Mouse (Mus musculus): ENCODE results near the gene Cldn7. TPM values are rescaled to one million over a fixed set of nuclear protein-coding genes. Genes with fewer than 3 reads are reported as not detected.

Cldn7 gene
- total RNA-seq, 1 experiment: 24.9 TPM

- peaks cover 0 to 1% of the 10 kb centered on the region in 2 experiments; a peak in 1 of 4 replicates for H3K4me1 ChIP-seq (ENCODE audit: control insufficient read depth in 2 of 2, insufficient read depth in 2 of 2, low read length in 2 of 2, poor library complexity in 1 of 2)
- H3K4me3 ChIP-seq (ENCODE audit: insufficient read depth in 1 of 2, low read depth in 1 of 2, low read length in 2 of 2, poor library complexity in 1 of 2, severe bottlenecking in 1 of 2): peak overlapping the region; percentile 61 to 85
- H3K27ac ChIP-seq (ENCODE audit: insufficient read depth, low read depth, low read length, poor library complexity, severe bottlenecking): no peak overlapping the region; the same call in 1 of the 2 replicates
- peak overlapping the region; percentile 92 for H3K9ac ChIP-seq (ENCODE audit: insufficient read depth, low read depth, low read length, poor library complexity, severe bottlenecking)
- no peak for DNase-seq (ENCODE audit: low read depth, low spot score)
- H3K9me3 ChIP-seq (ENCODE audit: control insufficient read depth, insufficient read depth, low read depth, low read length): no peaks in the 10 kb centered on the region
- peaks cover 6% of the 10 kb centered on the region for H3K36me3 ChIP-seq (ENCODE audit: control insufficient read depth, insufficient read depth, low read length, poor library complexity, severe bottlenecking)
- no peak for TF ChIP-seq HCFC1 (IDR thresholded peaks at IDR 0.05; ENCODE audit: borderline replicate concordance, insufficient read depth, low read length)
- no peak for TF ChIP-seq CHD2 (IDR thresholded peaks at IDR 0.05; ENCODE audit: low read depth, low read length)
- no peak for TF ChIP-seq MAFK (IDR thresholded peaks at IDR 0.05; ENCODE audit: insufficient read depth, low read depth, low read length)
- in situ Hi-C loops (cut with MboI; ENCODE audit: low sequenced_read_pairs in 2 of 2, unreplicated experiment in 2 of 2): no loop called here
These were observed 27.1 kb downstream of the Cldn7 start for GRCm38 (mm10) chr11:69991711-69992110.

- no peak for DNase-seq (ENCODE audit: low read depth, low spot score)
- H3K36me3 ChIP-seq (ENCODE audit: control insufficient read depth, insufficient read depth, low read length, poor library complexity, severe bottlenecking): peaks cover 6% of the 10 kb centered on the region
- H3K9ac ChIP-seq (ENCODE audit: insufficient read depth, low read depth, low read length, poor library complexity, severe bottlenecking): no peak overlapping the region
- TF ChIP-seq HCFC1 (IDR thresholded peaks at IDR 0.05; ENCODE audit: borderline replicate concordance, insufficient read depth, low read length) (no peak), ZC3H11A (IDR thresholded peaks at IDR 0.05; ENCODE audit: borderline replicate concordance, low read depth, low read length) (no peak), MAFK (IDR thresholded peaks at IDR 0.05; ENCODE audit: insufficient read depth, low read depth, low read length) (no peak), ZNF384 (IDR thresholded peaks at IDR 0.05; ENCODE audit: low read depth, low read length) (no peak), CHD2 (IDR thresholded peaks at IDR 0.05; ENCODE audit: low read depth, low read length) (no peak)
- no peaks in the 10 kb centered on the region for H3K9me3 ChIP-seq (ENCODE audit: control insufficient read depth, insufficient read depth, low read depth, low read length)
- in situ Hi-C loops (cut with MboI; ENCODE audit: low sequenced_read_pairs in 2 of 2, unreplicated experiment in 2 of 2): no loop called here
- no peak overlapping the region; a peak in 1 of 4 replicates for H3K4me3 ChIP-seq (ENCODE audit: insufficient read depth in 1 of 2, low read depth in 1 of 2, low read length in 2 of 2, poor library complexity in 1 of 2, severe bottlenecking in 1 of 2)
- H3K4me1 ChIP-seq (ENCODE audit: control insufficient read depth in 2 of 2, insufficient read depth in 2 of 2, low read length in 2 of 2, poor library complexity in 1 of 2): peaks cover under 1 to 1% of the 10 kb centered on the region in 2 experiments; a peak in 2 of 4 replicates
- H3K27ac ChIP-seq (ENCODE audit: insufficient read depth, low read depth, low read length, poor library complexity, severe bottlenecking): no peak overlapping the region
These were observed 27.8 kb downstream of the Cldn7 start for GRCm38 (mm10) chr11:69992396-69992795.

DNA sequence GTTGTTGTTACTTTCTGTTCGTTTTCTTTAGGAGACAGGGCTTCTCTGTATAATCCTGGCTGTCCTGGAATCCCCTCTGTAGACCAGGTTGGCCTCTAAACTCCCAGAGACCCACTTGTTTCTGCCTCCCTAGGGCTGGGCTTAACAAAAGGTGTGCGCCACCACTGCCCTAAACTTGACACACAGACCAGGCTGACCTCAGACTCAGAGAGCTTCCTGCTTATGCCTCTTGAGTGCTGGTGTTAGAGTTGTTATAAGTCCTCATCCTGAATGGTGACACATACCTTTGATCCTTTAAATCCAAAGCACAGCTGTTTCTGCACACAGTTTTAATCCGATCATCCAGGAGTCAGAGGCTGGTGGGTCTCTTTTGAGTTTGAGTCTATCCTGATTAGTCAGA lies 28.4 kb downstream of the Cldn7 start:
- in situ Hi-C loops (cut with MboI; ENCODE audit: low sequenced_read_pairs in 2 of 2, unreplicated experiment in 2 of 2): no loop called here
- H3K4me3 ChIP-seq (ENCODE audit: insufficient read depth in 1 of 2, low read depth in 1 of 2, low read length in 2 of 2, poor library complexity in 1 of 2, severe bottlenecking in 1 of 2): no peak overlapping the region

DNA sequence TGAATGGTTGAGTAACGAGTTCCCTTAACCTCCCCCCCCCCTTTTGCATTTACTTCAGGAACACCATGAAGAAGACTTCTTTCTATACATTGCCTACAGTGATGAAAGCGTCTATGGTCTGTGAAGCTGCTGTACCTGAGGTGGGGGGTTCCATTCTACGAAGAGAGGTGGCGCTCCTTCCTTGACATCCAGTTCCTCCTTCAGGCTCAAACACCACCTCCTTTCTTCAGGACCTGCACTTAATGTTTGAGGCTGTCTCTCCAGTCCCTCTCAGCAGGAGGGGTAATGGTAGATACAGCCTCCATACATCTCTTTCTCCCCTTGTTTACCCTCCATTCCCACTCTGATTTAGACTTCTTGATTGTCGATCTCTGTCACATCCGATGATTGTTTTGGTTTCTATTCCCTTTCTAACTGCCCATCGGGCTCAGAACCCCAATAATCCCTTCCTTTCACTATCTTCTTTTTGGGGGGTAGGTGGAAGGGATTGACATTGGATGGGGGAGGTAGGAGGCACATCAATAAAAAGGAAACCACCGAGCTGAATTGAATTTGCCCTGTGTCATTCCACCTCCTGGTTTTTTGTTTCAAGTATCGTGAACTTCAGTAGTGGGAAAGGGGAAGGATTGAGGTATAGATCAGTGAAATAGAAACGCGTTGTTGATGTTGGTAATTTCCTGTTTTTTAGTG lies 30.0 kb downstream of the Cldn7 start:
- H3K27ac ChIP-seq (ENCODE audit: insufficient read depth, low read depth, low read length, poor library complexity, severe bottlenecking): no peak overlapping the region

More for the DNA sequence above, 28.4 kb downstream of the Cldn7 start:
- no peak overlapping the region for H3K27ac ChIP-seq (ENCODE audit: insufficient read depth, low read depth, low read length, poor library complexity, severe bottlenecking)
- DNase-seq (ENCODE audit: low read depth, low spot score): no peak
- peaks cover 7% of the 10 kb centered on the region for H3K36me3 ChIP-seq (ENCODE audit: control insufficient read depth, insufficient read depth, low read length, poor library complexity, severe bottlenecking)
- no peak overlapping the region for H3K9ac ChIP-seq (ENCODE audit: insufficient read depth, low read depth, low read length, poor library complexity, severe bottlenecking)
- TF ChIP-seq HCFC1 (IDR thresholded peaks at IDR 0.05; ENCODE audit: borderline replicate concordance, insufficient read depth, low read length): no peak
- TF ChIP-seq MAFK (IDR thresholded peaks at IDR 0.05; ENCODE audit: insufficient read depth, low read depth, low read length): no peak
- TF ChIP-seq CHD2 (IDR thresholded peaks at IDR 0.05; ENCODE audit: low read depth, low read length): no peak
- no peak for TF ChIP-seq ZNF384 (IDR thresholded peaks at IDR 0.05; ENCODE audit: low read depth, low read length)
- TF ChIP-seq ZC3H11A (IDR thresholded peaks at IDR 0.05; ENCODE audit: borderline replicate concordance, low read depth, low read length): no peak
- H3K4me1 ChIP-seq (ENCODE audit: control insufficient read depth in 2 of 2, insufficient read depth in 2 of 2, low read length in 2 of 2, poor library complexity in 1 of 2): peaks cover 3 to 6% of the 10 kb centered on the region in 2 experiments; a peak in 3 of 4 replicates
- no peaks in the 10 kb centered on the region for H3K9me3 ChIP-seq (ENCODE audit: control insufficient read depth, insufficient read depth, low read depth, low read length)

More for the DNA sequence above, 30.0 kb downstream of the Cldn7 start:
- no peak overlapping the region for H3K9ac ChIP-seq (ENCODE audit: insufficient read depth, low read depth, low read length, poor library complexity, severe bottlenecking)
- H3K4me3 ChIP-seq (ENCODE audit: insufficient read depth in 1 of 2, low read depth in 1 of 2, low read length in 2 of 2, poor library complexity in 1 of 2, severe bottlenecking in 1 of 2): peak overlapping the region in 1 of 2 experiments; percentile 95; a peak in 2 of 4 replicates
- H3K4me1 ChIP-seq (ENCODE audit: control insufficient read depth in 2 of 2, insufficient read depth in 2 of 2, low read length in 2 of 2, poor library complexity in 1 of 2): peaks cover 6 to 12% of the 10 kb centered on the region in 2 experiments; a peak in 3 of 4 replicates
- DNase-seq (ENCODE audit: low read depth, low spot score): no peak
- TF ChIP-seq HCFC1 (IDR thresholded peaks at IDR 0.05; ENCODE audit: borderline replicate concordance, insufficient read depth, low read length): no peak
- TF ChIP-seq CHD2 (IDR thresholded peaks at IDR 0.05; ENCODE audit: low read depth, low read length): no peak
- TF ChIP-seq ZNF384 (IDR thresholded peaks at IDR 0.05; ENCODE audit: low read depth, low read length): no peak
- in situ Hi-C loops (cut with MboI; ENCODE audit: low sequenced_read_pairs in 2 of 2, unreplicated experiment in 2 of 2): no loop called here
- no peaks in the 10 kb centered on the region for H3K9me3 ChIP-seq (ENCODE audit: control insufficient read depth, insufficient read depth, low read depth, low read length)
- peaks cover 23% of the 10 kb centered on the region for H3K36me3 ChIP-seq (ENCODE audit: control insufficient read depth, insufficient read depth, low read length, poor library complexity, severe bottlenecking)
